Mouse (Mus musculus) MEL (cell line): Measurements from ENCODE around the gene Tnfsfm13. TPM values are rescaled to one million over a fixed set of nuclear protein-coding genes. Genes with fewer than 3 reads are reported as not detected.

Experiments used
- DNase-seq: peaks from one replicate; pipeline ENCODE4 v3.0.0; 2011; ENCODE audit warnings: low read depth, low spot score
- H3K27ac ChIP-seq: 2 replicates; pipeline ENCODE4 v1.5.1; 2012; ENCODE audit warnings: low read depth, mild to moderate bottlenecking, control low read depth, low read length, moderate library complexity; ENCODE audit not compliant: control insufficient read depth
- H3K27me3 ChIP-seq, 2 experiments: fragments of 150-350 bp in 1 of 2; sonication (generic) in 1 of 2; 2 replicates each; pipeline ENCODE4 v1.6.1; 2012; ENCODE audit warnings: low read length in 2 of 2, mild to moderate bottlenecking in 2 of 2, improper control_type of control experiment in 1 of 2, moderate library complexity in 1 of 2; ENCODE audit not compliant: insufficient read depth in 2 of 2, control insufficient read depth in 1 of 2
- H3K36me3 ChIP-seq, 2 experiments: 2 replicates each; pipeline ENCODE4 v1.6.1; 2012 to 2014; ENCODE audit warnings: low read length in 2 of 2, improper control_type of control experiment in 1 of 2, inconsistent platforms in 1 of 2, mild to moderate bottlenecking in 1 of 2; ENCODE audit not compliant: insufficient read depth in 2 of 2, control insufficient read depth in 1 of 2
- H3K4me1 ChIP-seq, 2 experiments: fragments of 150-350 bp in 1 of 2; sonication (generic) in 1 of 2; 2 replicates each; pipeline ENCODE4 v1.6.1; 2012; ENCODE audit warnings: low read length in 2 of 2, improper control_type of control experiment in 1 of 2, mild to moderate bottlenecking in 1 of 2; ENCODE audit not compliant: insufficient read depth in 2 of 2, control insufficient read depth in 1 of 2
- H3K4me3 ChIP-seq, 2 experiments: fragments of 150-350 bp in 1 of 2; sonication (generic) in 1 of 2; 2 replicates each; pipeline ENCODE4 v1.5.1; 2012; ENCODE audit warnings: low read depth in 2 of 2, low read length in 2 of 2, mild to moderate bottlenecking in 2 of 2, moderate library complexity in 2 of 2, control low read depth in 1 of 2, improper control_type of control experiment in 1 of 2; ENCODE audit not compliant: control insufficient read depth in 1 of 2, insufficient read depth in 1 of 2
- H3K79me2 ChIP-seq: 2 replicates; pipeline ENCODE4 v1.6.1; 2012; ENCODE audit warnings: mild to moderate bottlenecking, low read length, moderate library complexity; ENCODE audit not compliant: control insufficient read depth, poor library complexity, insufficient read depth
- H3K9ac ChIP-seq: 2 replicates; pipeline ENCODE4 v1.6.1; 2012; ENCODE audit warnings: low read depth, mild to moderate bottlenecking, control low read depth, low read length, moderate library complexity; ENCODE audit not compliant: control insufficient read depth, poor library complexity, severe bottlenecking
- H3K9me3 ChIP-seq: fragments of 150-350 bp; sonication (generic); replicated peaks from 2 replicates; pipeline ENCODE4 v1.6.1; 2012; ENCODE audit warnings: mild to moderate bottlenecking, low read length, improper control_type of control experiment, moderate library complexity; ENCODE audit not compliant: insufficient read depth
- CHD1 ChIP-seq: IDR thresholded peaks from 2 replicates; pipeline ENCODE4 v1.6.1; 2012; ENCODE audit warnings: low read depth, mild to moderate bottlenecking, inconsistent platforms, low read length, improper control_type of control experiment
- CTCF ChIP-seq, 3 experiments: IDR thresholded peaks in 2 of 3; conservative IDR thresholded peaks in 1 of 3; 2 replicates each; pipeline ENCODE4 v1.5.1; 2011 to 2012; ENCODE audit warnings: low read length in 3 of 3, low read depth in 2 of 3, mild to moderate bottlenecking in 2 of 3, improper control_type of control experiment in 1 of 3, inconsistent platforms in 1 of 3, mixed read lengths in 1 of 3, moderate library complexity in 1 of 3; ENCODE audit not compliant: control insufficient read depth in 1 of 3, insufficient read depth in 1 of 3, poor library complexity in 1 of 3, severe bottlenecking in 1 of 3
- E2F4 ChIP-seq: IDR thresholded peaks from 2 replicates; pipeline ENCODE4 v1.6.1; 2011; ENCODE audit warnings: low read depth, low read length, improper control_type of control experiment, borderline replicate concordance
- ELF1 ChIP-seq: IDR thresholded peaks from 2 replicates; pipeline ENCODE4 v1.6.1; 2014; ENCODE audit warnings: low read depth, mild to moderate bottlenecking, inconsistent platforms, low read length, improper control_type of control experiment, moderate library complexity
- EP300 ChIP-seq, 2 experiments: IDR thresholded peaks; 2 replicates each; pipeline ENCODE4 v1.6.1; 2011; ENCODE audit warnings: improper control_type of control experiment in 2 of 2, low read length in 2 of 2, low read depth in 1 of 2, mild to moderate bottlenecking in 1 of 2
- ETS1 ChIP-seq: IDR thresholded peaks from 2 replicates; pipeline ENCODE4 v1.6.1; 2012; ENCODE audit warnings: low read depth, mild to moderate bottlenecking, inconsistent platforms, low read length, improper control_type of control experiment, moderate library complexity
- GATA1 ChIP-seq: IDR thresholded peaks from 2 replicates; pipeline ENCODE4 v1.6.1; 2011; ENCODE audit warnings: low read depth, low read length, improper control_type of control experiment
- HCFC1 ChIP-seq: IDR thresholded peaks from 2 replicates; pipeline ENCODE4 v1.6.1; 2012; ENCODE audit warnings: low read depth, mild to moderate bottlenecking, inconsistent platforms, low read length, improper control_type of control experiment, moderate library complexity
- MAX ChIP-seq: IDR thresholded peaks from 2 replicates; pipeline ENCODE4 v1.6.1; 2011; ENCODE audit warnings: low read length, improper control_type of control experiment
- MAZ ChIP-seq: IDR thresholded peaks from 2 replicates; pipeline ENCODE4 v1.6.1; 2012; ENCODE audit warnings: low read depth, mild to moderate bottlenecking, inconsistent platforms, low read length, improper control_type of control experiment
- MYC ChIP-seq: IDR thresholded peaks from 2 replicates; pipeline ENCODE4 v1.6.1; 2011; ENCODE audit warnings: low read depth, mild to moderate bottlenecking, low read length, improper control_type of control experiment, moderate library complexity
- NRF1 ChIP-seq: IDR thresholded peaks from 2 replicates; pipeline ENCODE4 v1.6.1; 2014; ENCODE audit warnings: low read depth, mild to moderate bottlenecking, inconsistent platforms, low read length, improper control_type of control experiment, moderate library complexity; ENCODE audit not compliant: poor library complexity, insufficient read depth, severe bottlenecking
- POLR2A ChIP-seq, 2 experiments: IDR thresholded peaks; 2 replicates each; pipeline ENCODE4 v1.6.1; 2011 to 2012; ENCODE audit warnings: low read length in 2 of 2, mild to moderate bottlenecking in 2 of 2, control low read depth in 1 of 2, improper control_type of control experiment in 1 of 2, low read depth in 1 of 2, moderate library complexity in 1 of 2; ENCODE audit not compliant: control insufficient read depth in 1 of 2, insufficient read depth in 1 of 2, poor library complexity in 1 of 2
- POLR2AphosphoS5 ChIP-seq: IDR thresholded peaks from 2 replicates; pipeline ENCODE4 v1.6.1; 2012; ENCODE audit warnings: low read depth, borderline replicate concordance, mild to moderate bottlenecking, inconsistent platforms, low read length, moderate library complexity, mixed read lengths
- RAD21 ChIP-seq: IDR thresholded peaks from 2 replicates; pipeline ENCODE4 v1.6.1; 2011; ENCODE audit warnings: mild to moderate bottlenecking, low read depth, low read length, improper control_type of control experiment
- RCOR1 ChIP-seq: IDR thresholded peaks from 2 replicates; pipeline ENCODE4 v1.6.1; 2012; ENCODE audit warnings: low read depth, mild to moderate bottlenecking, inconsistent platforms, low read length, improper control_type of control experiment
- SIN3A ChIP-seq: IDR thresholded peaks from 2 replicates; pipeline ENCODE4 v1.6.1; 2012; ENCODE audit warnings: low read length, improper control_type of control experiment, inconsistent platforms
- SMC3 ChIP-seq: IDR thresholded peaks from 2 replicates; pipeline ENCODE4 v1.6.1; 2011; ENCODE audit warnings: low read depth, low read length, improper control_type of control experiment
- TAL1 ChIP-seq: IDR thresholded peaks from 2 replicates; pipeline ENCODE4 v1.6.1; 2012; ENCODE audit warnings: mild to moderate bottlenecking, inconsistent platforms, low read length, moderate library complexity, mixed read lengths
- TBP ChIP-seq: IDR thresholded peaks from 2 replicates; pipeline ENCODE4 v1.8.0; 2011; ENCODE audit warnings: low read depth, low read length, improper control_type of control experiment
- TCF12 ChIP-seq: IDR thresholded peaks from 2 replicates; pipeline ENCODE4 v1.6.1; 2014; ENCODE audit warnings: low read depth, mild to moderate bottlenecking, inconsistent platforms, low read length, improper control_type of control experiment, moderate library complexity
- ZC3H11A ChIP-seq: IDR thresholded peaks from 2 replicates; pipeline ENCODE4 v1.6.1; 2012; ENCODE audit warnings: low read depth, mild to moderate bottlenecking, inconsistent platforms, low read length, improper control_type of control experiment
- ZMIZ1 ChIP-seq: IDR thresholded peaks from 2 replicates; pipeline ENCODE4 v1.6.1; 2012; ENCODE audit warnings: low read depth, mild to moderate bottlenecking, inconsistent platforms, low read length, improper control_type of control experiment, moderate library complexity
- polyA plus RNA-seq, 2 experiments: library from polyadenylated mRNA; stranded (reverse) in 1 of 2; unstranded in 1 of 2; fragments of >175 nt in 1 of 2; fragments of >200 nt in 1 of 2; gene quantifications; 2 replicates each; pipeline versions ENCODE4 v1.2.1 to v1.2.4; 2012; ENCODE audit warnings: low replicate concordance in 2 of 2, low read depth in 1 of 2; ENCODE audit not compliant: insufficient read length in 2 of 2, insufficient read depth in 1 of 2, missing spikeins in 1 of 2
- total RNA-seq: library from RNA; depleted of rRNA; stranded (reverse); fragments of 300-350 nt; gene quantifications from 2 replicates; pipeline ENCODE4 v1.2.3, GENCODE M21; 2012

Gene Tnfsfm13
- total and polyA plus RNA-seq, 3 experiments: not detected

DNA sequence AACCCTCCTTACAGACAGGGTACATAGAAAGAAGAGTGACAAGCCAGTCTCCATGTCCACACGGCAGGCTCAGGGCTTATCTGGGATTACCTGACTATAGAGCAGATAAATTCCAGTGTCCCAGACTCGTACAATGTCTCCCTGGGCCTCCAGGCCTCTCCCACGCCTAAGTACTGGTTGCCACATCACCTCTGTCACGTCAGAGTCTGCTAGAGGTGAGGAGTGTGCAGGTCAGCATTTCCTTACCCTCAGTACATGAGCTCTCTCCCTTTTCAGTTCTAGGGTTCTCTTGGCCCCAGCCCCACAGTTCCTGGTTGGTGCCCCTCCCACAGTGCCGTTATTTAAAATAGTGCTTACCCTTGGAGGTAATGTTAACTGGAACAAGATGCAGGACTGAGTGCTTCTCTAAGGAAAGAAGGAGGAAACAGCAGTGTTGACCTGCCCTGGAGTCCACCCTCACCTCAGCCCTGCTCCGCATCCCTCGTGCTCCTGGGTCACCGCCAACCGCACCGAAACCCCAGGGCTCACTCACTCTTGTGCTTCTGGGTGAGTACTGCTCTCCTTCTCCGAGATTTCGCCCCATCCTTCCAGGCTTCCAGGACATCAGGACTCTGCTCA is 11.7 kb downstream of the Tnfsfm13 start:
- Histone ChIP-seq H3K27ac (no peak overlapping the region), H3K9ac (no peak overlapping the region), H3K4me3 (no peak overlapping the region)

DNA sequence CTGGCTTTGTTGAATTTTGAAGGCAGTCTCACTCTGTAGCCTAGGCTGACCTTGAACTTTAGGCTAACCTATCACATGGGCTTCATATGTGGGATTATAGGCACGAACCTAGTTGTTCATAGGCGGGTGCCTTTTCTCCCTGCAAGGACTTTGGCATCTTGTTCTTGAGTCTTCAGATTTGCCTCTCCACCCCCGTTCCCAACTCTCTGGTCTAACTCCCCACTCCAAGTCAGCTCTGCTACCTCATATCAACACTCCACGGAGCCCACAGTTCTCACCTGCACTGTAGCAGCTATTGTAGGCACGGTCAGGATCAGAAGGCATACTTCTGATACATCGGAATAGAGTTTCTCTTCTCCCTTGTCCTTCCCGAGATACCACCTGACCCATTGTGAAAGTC is 12.3 kb downstream of the Tnfsfm13 start:
- H3K4me1 ChIP-seq: peaks cover 6 to 12% of the 10 kb centered on the region in 2 experiments; a peak in 3 of 4 replicates

More for the DNA sequence above, 11.7 kb downstream of the Tnfsfm13 start:
- Histone ChIP-seq H3K4me1 (peaks cover 6 to 12% of the 10 kb centered on the region in 2 experiments; a peak in 3 of 4 replicates), H3K79me2 (peaks cover 22% of the 10 kb centered on the region)
- TF ChIP-seq E2F4: no peak
- no peak for TF ChIP-seq HCFC1
- TF ChIP-seq RCOR1: no peak
- TF ChIP-seq EP300 (IDR thresholded peaks at IDR 0.05; ENCODE audit: low read depth in 1 of 2, low read length in 2 of 2): no peak
- no peak for TF ChIP-seq SMC3
- TF ChIP-seq, all 39 proteins: peak for 0
- peaks cover 4 to 14% of the 10 kb centered on the region in 2 experiments; a peak in 3 of 4 replicates for H3K36me3 ChIP-seq
- H3K9me3 ChIP-seq: no peaks in the 10 kb centered on the region
- no peaks in the 10 kb centered on the region for H3K27me3 ChIP-seq
- DNase-seq: no peak

DNA sequence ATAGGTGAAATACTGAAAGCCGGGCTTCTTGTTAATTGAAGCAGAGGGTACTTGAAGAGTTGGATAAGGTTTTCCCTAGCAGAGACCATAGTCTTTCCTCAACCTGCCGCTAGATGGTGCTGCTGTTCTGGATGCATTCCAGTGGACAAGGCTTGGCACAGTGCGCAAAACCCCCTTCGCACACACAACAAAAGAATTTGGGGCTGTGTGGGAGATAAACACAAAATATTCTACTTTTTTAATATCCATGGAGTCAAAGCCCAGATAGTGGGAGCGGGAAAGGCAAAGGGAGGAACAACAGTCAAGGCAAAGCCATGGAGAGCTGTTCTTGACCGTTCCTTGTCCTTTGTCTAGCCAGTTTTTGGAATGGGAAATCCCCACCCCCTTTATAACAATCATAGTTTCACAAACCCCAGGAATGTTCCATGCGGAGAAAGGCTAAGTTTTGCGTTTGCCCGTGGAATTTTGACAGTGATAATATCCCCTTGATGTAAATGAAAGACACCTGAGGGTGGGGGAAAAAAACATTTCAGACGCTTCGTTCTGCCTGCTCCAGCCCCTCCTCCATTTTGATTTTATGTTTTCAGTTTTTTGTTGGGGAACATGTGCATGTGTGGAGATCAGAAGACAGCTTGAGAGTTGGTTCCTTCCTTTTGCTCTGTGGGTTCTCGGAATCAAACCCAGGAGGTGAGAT is 12.9 kb downstream of the Tnfsfm13 start:
- Histone ChIP-seq H3K79me2 (peaks cover 24% of the 10 kb centered on the region), H3K27ac (no peak overlapping the region), H3K9me3 (no peaks in the 10 kb centered on the region), H3K27me3 (no peaks in the 10 kb centered on the region), H3K4me3 (peak overlapping the region; percentile 61 to 69), H3K9ac (peak overlapping the region; percentile 85), H3K4me1 (peaks cover 6 to 12% of the 10 kb centered on the region in 2 experiments; a peak in 3 of 4 replicates), H3K36me3 (peaks cover 10 to 18% of the 10 kb centered on the region in 2 experiments)
- peak; percentile 94 for TF ChIP-seq RAD21
- TF ChIP-seq ELF1: no peak
- TF ChIP-seq CHD1: no peak
- TF ChIP-seq SIN3A: peak; percentile 90
- TF ChIP-seq ZC3H11A: peak; percentile 83
- TF ChIP-seq ZMIZ1: no peak
- peak; percentile 47; the same call in 1 of the 2 replicates for TF ChIP-seq MYC
- TF ChIP-seq CTCF (IDR thresholded peaks at IDR 0.05 in 2 of 3, conservative IDR thresholded peaks at IDR 0.05 in 1 of 3; ENCODE audit: control insufficient read depth in 1 of 3, insufficient read depth in 1 of 3, low read depth in 2 of 3, low read length in 3 of 3, poor library complexity in 1 of 3, severe bottlenecking in 1 of 3): peak; percentile 95 to 98 (median 96)
- 0 out of 2 replicates have a peak, but pooled peaks have one; percentile 44 for TF ChIP-seq TBP
- TF ChIP-seq MAX: 0 out of 2 replicates have a peak, but pooled peaks have one; percentile 22
- TF ChIP-seq NRF1: 0 out of 2 replicates have a peak, but pooled peaks have one; percentile 18
- TF ChIP-seq POLR2AphosphoS5: no peak
- no peak; the same call in 1 of the 2 replicates for TF ChIP-seq MAZ
- peak; percentile 30; the same call in 1 of the 2 replicates for TF ChIP-seq GATA1
- TF ChIP-seq E2F4: no peak
- peak; percentile 88 for TF ChIP-seq SMC3
- no peak for TF ChIP-seq TCF12
- no peak for TF ChIP-seq TAL1
- peak; percentile 97 for DNase-seq

More for the DNA sequence above, 12.3 kb downstream of the Tnfsfm13 start:
- no peak for DNase-seq
- Histone ChIP-seq H3K27me3 (no peaks in the 10 kb centered on the region), H3K79me2 (peaks cover 24% of the 10 kb centered on the region), H3K4me3 (no peak overlapping the region), H3K9ac (no peak overlapping the region), H3K36me3 (peaks cover 4 to 15% of the 10 kb centered on the region in 2 experiments; a peak in 3 of 4 replicates), H3K27ac (no peak overlapping the region), H3K9me3 (no peaks in the 10 kb centered on the region)
- TF ChIP-seq MAZ (no peak), SIN3A (no peak), POLR2A (IDR thresholded peaks at IDR 0.05; ENCODE audit: control insufficient read depth in 1 of 2, insufficient read depth in 1 of 2, low read depth in 1 of 2, low read length in 2 of 2, poor library complexity in 1 of 2) (no peak), MAX (no peak), ETS1 (no peak), CHD1 (no peak), ELF1 (no peak)
